Mouse (Mus musculus) liver, postnatal 0 days (tissue): ENCODE measurements around the gene Fgd3.

Source experiments
- CTCF ChIP-seq: sonication (generic); IDR thresholded peaks from 2 replicates; pipeline ENCODE4 v1.5.1; 2016; ENCODE audit warnings: antibody characterized with exemption, low read depth
- EP300 ChIP-seq: IDR thresholded peaks from 2 replicates; pipeline ENCODE4 v1.6.1; 2016; ENCODE audit warnings: antibody characterized with exemption, low read depth, mild to moderate bottlenecking

DNA sequence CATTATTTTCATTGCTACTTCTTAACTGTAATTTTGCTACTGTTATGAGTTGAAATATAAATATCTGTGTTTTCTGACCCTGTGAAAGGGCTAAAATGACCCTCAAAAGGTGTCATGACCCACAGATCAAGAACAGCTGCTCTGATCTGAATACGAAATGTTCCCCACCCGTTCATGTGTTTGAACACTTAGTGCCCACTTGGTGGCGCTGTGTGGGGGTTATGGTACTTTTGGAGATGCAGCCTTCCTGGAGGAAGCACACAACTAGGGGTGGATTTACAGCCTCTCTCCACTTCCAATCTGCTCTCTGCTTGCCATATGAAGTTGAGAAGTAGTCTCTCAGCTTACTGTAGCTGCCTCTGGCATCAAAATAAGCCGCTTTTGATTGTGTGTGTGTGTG is 85.4 kb downstream of the Fgd3 start:
- TF ChIP-seq CTCF (peak; percentile 29; the same call in 1 of the 2 replicates), EP300 (no peak)
